Mouse (Mus musculus): ENCODE measurements at regions not wholly inside any gene's neighbourhood (a gene's known extent, or its start where the extent isn't known, plus 50 kb on each side); places are given as distances from the start of the nearest gene placed in this dataset.

DNA sequence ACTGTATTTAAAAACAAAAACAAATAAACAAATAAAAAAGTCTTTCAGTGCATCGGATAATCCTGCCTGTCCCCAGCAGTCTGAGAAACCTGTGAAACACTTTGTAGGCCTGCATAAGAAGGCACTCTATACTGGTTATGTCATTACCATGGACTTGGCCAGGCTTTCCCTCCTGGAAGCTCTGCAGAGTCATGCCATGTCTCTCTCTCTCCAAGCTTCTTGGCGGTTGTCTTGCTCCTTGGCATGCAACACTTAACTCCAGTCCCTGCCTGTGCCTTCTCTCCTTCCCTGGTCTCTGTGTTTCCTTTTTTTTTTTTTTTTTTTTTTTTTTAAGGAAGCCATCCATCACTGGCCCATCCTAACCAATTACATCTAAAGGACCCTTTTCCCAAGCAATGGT, 458.7 kb upstream of the Cdh11 start:
- TF ChIP-seq MAFK (IDR thresholded peaks at IDR 0.05; ENCODE audit: insufficient read depth, low read depth, low read length) (no peak), ZNF384 (IDR thresholded peaks at IDR 0.05; ENCODE audit: low read depth, low read length) (no peak), ZC3H11A (IDR thresholded peaks at IDR 0.05; ENCODE audit: borderline replicate concordance, low read depth, low read length) (no peak), HCFC1 (IDR thresholded peaks at IDR 0.05; ENCODE audit: borderline replicate concordance, insufficient read depth, low read length) (no peak), CHD2 (IDR thresholded peaks at IDR 0.05; ENCODE audit: low read depth, low read length) (no peak)
- in situ Hi-C loops (cut with MboI; ENCODE audit: low sequenced_read_pairs in 2 of 2, unreplicated experiment in 2 of 2): no loop called here
- no peak overlapping the region for H3K9ac ChIP-seq (ENCODE audit: insufficient read depth, low read depth, low read length, poor library complexity, severe bottlenecking)
- H3K4me1 ChIP-seq (ENCODE audit: control insufficient read depth in 2 of 2, insufficient read depth in 2 of 2, low read length in 2 of 2, poor library complexity in 1 of 2): no peaks in the 10 kb centered on the region
- H3K36me3 ChIP-seq (ENCODE audit: control insufficient read depth, insufficient read depth, low read length, poor library complexity, severe bottlenecking): no peaks in the 10 kb centered on the region
- H3K27ac ChIP-seq (ENCODE audit: insufficient read depth, low read depth, low read length, poor library complexity, severe bottlenecking): no peak overlapping the region
- DNase-seq (ENCODE audit: low read depth, low spot score): no peak
- no peak overlapping the region for H3K4me3 ChIP-seq (ENCODE audit: insufficient read depth in 1 of 2, low read depth in 1 of 2, low read length in 2 of 2, poor library complexity in 1 of 2, severe bottlenecking in 1 of 2)
- no peaks in the 10 kb centered on the region for H3K9me3 ChIP-seq (ENCODE audit: control insufficient read depth, insufficient read depth, low read depth, low read length)

DNA sequence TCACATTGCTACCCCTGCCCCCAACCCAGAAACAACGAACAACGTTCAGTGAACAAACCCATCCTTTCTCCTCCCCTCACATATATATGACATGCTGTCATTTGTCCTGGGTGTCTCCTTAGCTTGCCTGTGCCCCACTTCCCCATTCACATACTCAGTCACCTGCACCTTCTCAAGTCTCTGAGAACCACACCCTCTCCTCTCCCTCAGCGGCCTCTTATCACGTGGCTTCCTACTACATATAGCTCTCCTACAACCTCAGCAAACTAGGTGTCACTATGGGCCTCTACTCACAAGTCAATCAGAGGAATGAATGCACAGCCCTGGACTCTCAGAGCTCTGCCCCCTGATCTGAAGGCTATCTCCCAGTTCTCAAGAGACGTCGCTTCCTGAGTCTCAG, 459.2 kb upstream of the Cdh11 start:
- TF ChIP-seq CHD2 (IDR thresholded peaks at IDR 0.05; ENCODE audit: low read depth, low read length) (no peak), MAFK (IDR thresholded peaks at IDR 0.05; ENCODE audit: insufficient read depth, low read depth, low read length) (no peak), ZC3H11A (IDR thresholded peaks at IDR 0.05; ENCODE audit: borderline replicate concordance, low read depth, low read length) (no peak), HCFC1 (IDR thresholded peaks at IDR 0.05; ENCODE audit: borderline replicate concordance, insufficient read depth, low read length) (no peak), ZNF384 (IDR thresholded peaks at IDR 0.05; ENCODE audit: low read depth, low read length) (no peak)

DNA sequence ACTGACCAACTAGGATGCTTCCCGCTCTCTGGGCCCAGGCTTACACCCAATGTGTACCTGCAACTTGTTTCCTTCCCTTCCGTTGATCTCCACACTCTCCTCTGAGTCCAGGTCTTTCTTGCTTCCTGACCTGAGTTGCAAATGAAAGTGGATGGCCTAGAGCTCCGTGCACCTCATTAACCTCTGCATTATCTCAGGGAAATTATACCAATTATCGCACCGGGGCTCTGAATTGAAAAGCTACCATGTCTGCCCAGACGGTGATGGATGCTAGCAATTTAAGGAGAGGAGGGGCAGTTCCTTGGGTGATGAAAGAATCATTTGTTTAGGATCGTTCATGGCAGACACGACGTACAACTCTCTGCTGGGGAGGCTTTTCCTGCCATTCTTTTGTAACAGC, 460.4 kb upstream of the Cdh11 start:
- no peaks in the 10 kb centered on the region for H3K4me1 ChIP-seq (ENCODE audit: control insufficient read depth in 2 of 2, insufficient read depth in 2 of 2, low read length in 2 of 2, poor library complexity in 1 of 2)
- H3K36me3 ChIP-seq (ENCODE audit: control insufficient read depth, insufficient read depth, low read length, poor library complexity, severe bottlenecking): no peaks in the 10 kb centered on the region
- in situ Hi-C loops (cut with MboI; ENCODE audit: low sequenced_read_pairs in 2 of 2, unreplicated experiment in 2 of 2): no loop called here
- no peak overlapping the region for H3K4me3 ChIP-seq (ENCODE audit: insufficient read depth in 1 of 2, low read depth in 1 of 2, low read length in 2 of 2, poor library complexity in 1 of 2, severe bottlenecking in 1 of 2)
- DNase-seq (ENCODE audit: low read depth, low spot score): no peak
- no peak overlapping the region for H3K9ac ChIP-seq (ENCODE audit: insufficient read depth, low read depth, low read length, poor library complexity, severe bottlenecking)
- no peak overlapping the region for H3K27ac ChIP-seq (ENCODE audit: insufficient read depth, low read depth, low read length, poor library complexity, severe bottlenecking)
- TF ChIP-seq ZNF384 (IDR thresholded peaks at IDR 0.05; ENCODE audit: low read depth, low read length) (no peak), CHD2 (IDR thresholded peaks at IDR 0.05; ENCODE audit: low read depth, low read length) (no peak), ZC3H11A (IDR thresholded peaks at IDR 0.05; ENCODE audit: borderline replicate concordance, low read depth, low read length) (no peak), HCFC1 (IDR thresholded peaks at IDR 0.05; ENCODE audit: borderline replicate concordance, insufficient read depth, low read length) (no peak), MAFK (IDR thresholded peaks at IDR 0.05; ENCODE audit: insufficient read depth, low read depth, low read length) (no peak)
- no peaks in the 10 kb centered on the region for H3K9me3 ChIP-seq (ENCODE audit: control insufficient read depth, insufficient read depth, low read depth, low read length)

More for the DNA sequence above, 459.2 kb upstream of the Cdh11 start:
- Histone ChIP-seq H3K4me3 (ENCODE audit: insufficient read depth in 1 of 2, low read depth in 1 of 2, low read length in 2 of 2, poor library complexity in 1 of 2, severe bottlenecking in 1 of 2) (no peak overlapping the region), H3K4me1 (ENCODE audit: control insufficient read depth in 2 of 2, insufficient read depth in 2 of 2, low read length in 2 of 2, poor library complexity in 1 of 2) (no peaks in the 10 kb centered on the region), H3K36me3 (ENCODE audit: control insufficient read depth, insufficient read depth, low read length, poor library complexity, severe bottlenecking) (no peaks in the 10 kb centered on the region), H3K9ac (ENCODE audit: insufficient read depth, low read depth, low read length, poor library complexity, severe bottlenecking) (no peak overlapping the region), H3K27ac (ENCODE audit: insufficient read depth, low read depth, low read length, poor library complexity, severe bottlenecking) (no peak overlapping the region), H3K9me3 (ENCODE audit: control insufficient read depth, insufficient read depth, low read depth, low read length) (no peaks in the 10 kb centered on the region)
- in situ Hi-C loops (cut with MboI; ENCODE audit: low sequenced_read_pairs in 2 of 2, unreplicated experiment in 2 of 2): no loop called here
- no peak for DNase-seq (ENCODE audit: low read depth, low spot score)

DNA sequence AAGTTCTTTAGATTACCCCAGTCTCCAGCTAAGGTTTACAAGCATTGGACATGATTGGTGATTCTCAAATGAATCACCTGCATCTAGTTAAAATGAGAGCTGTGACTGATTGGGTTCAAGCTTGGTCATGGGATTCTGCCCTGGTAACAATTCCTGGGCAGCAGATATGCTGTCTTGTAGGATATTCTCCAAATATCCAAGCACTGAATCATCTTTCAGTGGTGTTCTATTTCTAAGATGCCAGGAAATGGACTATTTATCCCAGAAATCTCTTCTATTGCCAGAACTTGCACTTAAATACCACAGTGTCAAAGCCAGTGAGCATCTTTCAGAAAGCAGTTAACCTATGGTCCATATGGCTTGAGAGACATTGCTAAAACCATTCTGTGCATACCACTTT, 475.8 kb upstream of the Cdh11 start:
- in situ Hi-C loops (cut with MboI; ENCODE audit: low sequenced_read_pairs in 2 of 2, unreplicated experiment in 2 of 2): no loop called here
- H3K36me3 ChIP-seq (ENCODE audit: control insufficient read depth, insufficient read depth, low read length, poor library complexity, severe bottlenecking): no peaks in the 10 kb centered on the region
- no peak for TF ChIP-seq MAFK (IDR thresholded peaks at IDR 0.05; ENCODE audit: insufficient read depth, low read depth, low read length)
- TF ChIP-seq CHD2 (IDR thresholded peaks at IDR 0.05; ENCODE audit: low read depth, low read length): no peak
- no peak for TF ChIP-seq ZNF384 (IDR thresholded peaks at IDR 0.05; ENCODE audit: low read depth, low read length)
- TF ChIP-seq ZC3H11A (IDR thresholded peaks at IDR 0.05; ENCODE audit: borderline replicate concordance, low read depth, low read length): no peak
- TF ChIP-seq HCFC1 (IDR thresholded peaks at IDR 0.05; ENCODE audit: borderline replicate concordance, insufficient read depth, low read length): no peak
- no peaks in the 10 kb centered on the region for H3K4me1 ChIP-seq (ENCODE audit: control insufficient read depth in 2 of 2, insufficient read depth in 2 of 2, low read length in 2 of 2, poor library complexity in 1 of 2)
- H3K4me3 ChIP-seq (ENCODE audit: insufficient read depth in 1 of 2, low read depth in 1 of 2, low read length in 2 of 2, poor library complexity in 1 of 2, severe bottlenecking in 1 of 2): no peak overlapping the region
- DNase-seq (ENCODE audit: low read depth, low spot score): no peak
- H3K27ac ChIP-seq (ENCODE audit: insufficient read depth, low read depth, low read length, poor library complexity, severe bottlenecking): no peak overlapping the region
- H3K9me3 ChIP-seq (ENCODE audit: control insufficient read depth, insufficient read depth, low read depth, low read length): no peaks in the 10 kb centered on the region
- H3K9ac ChIP-seq (ENCODE audit: insufficient read depth, low read depth, low read length, poor library complexity, severe bottlenecking): no peak overlapping the region

DNA sequence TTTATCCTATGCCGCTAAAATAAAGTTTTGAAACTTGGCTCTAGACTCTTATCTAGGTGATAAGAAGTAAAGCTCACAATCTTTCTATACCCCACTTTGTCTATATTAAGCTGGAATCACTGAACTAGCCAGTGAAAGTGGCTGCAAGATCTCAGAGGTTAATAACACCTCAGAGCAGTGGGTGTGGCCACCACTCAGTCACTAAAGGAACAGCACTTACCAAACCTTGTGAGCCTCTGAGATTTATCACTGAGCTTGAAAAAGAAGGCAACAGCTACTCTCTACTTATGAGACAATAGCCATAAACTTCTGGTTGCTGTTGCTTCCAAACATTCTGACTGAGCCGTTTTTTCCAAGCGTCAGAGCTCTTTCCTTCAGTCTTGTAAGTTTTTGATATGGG, 484.6 kb upstream of the Cdh11 start:
- H3K4me1 ChIP-seq (ENCODE audit: control insufficient read depth in 2 of 2, insufficient read depth in 2 of 2, low read length in 2 of 2, poor library complexity in 1 of 2): no peaks in the 10 kb centered on the region
- in situ Hi-C loops (cut with MboI; ENCODE audit: low sequenced_read_pairs in 2 of 2, unreplicated experiment in 2 of 2): no loop called here
- TF ChIP-seq ZNF384 (IDR thresholded peaks at IDR 0.05; ENCODE audit: low read depth, low read length): no peak
- no peak for TF ChIP-seq ZC3H11A (IDR thresholded peaks at IDR 0.05; ENCODE audit: borderline replicate concordance, low read depth, low read length)
- no peak for TF ChIP-seq CHD2 (IDR thresholded peaks at IDR 0.05; ENCODE audit: low read depth, low read length)
- no peak for TF ChIP-seq HCFC1 (IDR thresholded peaks at IDR 0.05; ENCODE audit: borderline replicate concordance, insufficient read depth, low read length)
- no peak for TF ChIP-seq MAFK (IDR thresholded peaks at IDR 0.05; ENCODE audit: insufficient read depth, low read depth, low read length)
- H3K4me3 ChIP-seq (ENCODE audit: insufficient read depth in 1 of 2, low read depth in 1 of 2, low read length in 2 of 2, poor library complexity in 1 of 2, severe bottlenecking in 1 of 2): no peak overlapping the region
- H3K9me3 ChIP-seq (ENCODE audit: control insufficient read depth, insufficient read depth, low read depth, low read length): no peaks in the 10 kb centered on the region
- no peak for DNase-seq (ENCODE audit: low read depth, low spot score)
- no peak overlapping the region for H3K9ac ChIP-seq (ENCODE audit: insufficient read depth, low read depth, low read length, poor library complexity, severe bottlenecking)
- H3K36me3 ChIP-seq (ENCODE audit: control insufficient read depth, insufficient read depth, low read length, poor library complexity, severe bottlenecking): no peaks in the 10 kb centered on the region
- no peak overlapping the region for H3K27ac ChIP-seq (ENCODE audit: insufficient read depth, low read depth, low read length, poor library complexity, severe bottlenecking)
